18 mouse cellular contexts compared by ENCODE assay signal in the genomic region with DNA sequence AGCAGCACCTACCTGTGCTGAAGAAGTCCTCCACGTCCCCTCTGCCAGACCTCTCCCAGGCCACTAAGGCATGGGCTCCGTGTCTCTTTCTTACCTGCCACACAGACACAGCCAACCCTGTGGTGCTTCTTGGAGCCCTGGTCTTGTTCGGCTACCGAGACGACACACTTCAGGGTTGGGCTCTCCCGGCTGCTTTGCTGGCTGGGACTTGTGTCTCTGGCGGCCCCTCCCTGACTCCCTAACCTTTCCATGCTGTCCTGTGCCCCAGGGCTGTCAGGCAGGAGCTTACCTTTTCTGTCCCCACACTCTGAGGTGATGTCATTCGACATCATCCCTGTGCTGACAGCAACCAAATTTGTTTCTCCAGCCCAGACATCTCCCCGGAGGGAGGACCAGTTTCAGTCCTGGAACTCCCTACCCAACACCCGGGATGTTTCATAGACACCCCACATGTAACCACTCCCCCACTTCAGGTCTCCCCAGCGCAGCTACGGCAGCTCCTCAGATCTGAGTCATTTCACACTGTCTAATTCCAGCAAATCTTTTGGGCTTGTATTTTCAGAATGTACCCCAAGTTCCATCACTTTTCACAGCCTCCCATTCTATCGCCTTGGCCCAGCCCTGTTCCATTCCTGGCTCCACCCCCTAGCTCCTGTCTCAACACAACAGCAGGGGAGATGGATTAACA. TPM values are rescaled to one million over a fixed set of nuclear protein-coding genes. Genes with fewer than 3 reads are reported as not detected.
A peak's percentile ranks its signal among the peaks of the same experiment; 100 is the strongest.
DNase-seq lines count a peak whose midpoint lies in the region; ATAC-seq lines count a peak whose summit lies in the region.
"Had no signal": no experiment of that assay in that cellular context is flagged by ENCODE, and none has a peak within 500 bp of the region (broad histone marks: within the 10 kb centered on the region; RNA-seq: fewer than 3 reads in every experiment).

No protein-coding gene starts in this region.

- ATAC-seq in embryonic facial prominence, embryonic 13.5 days (ENCODE audit: insufficient number of reproducible peaks, insufficient read depth, low FRiP score, low TSS enrichment, low read depth) = no peak
- no peak for ATAC-seq in hindbrain, embryonic 13.5 days (ENCODE audit: low FRiP score)
- ATAC-seq in stomach, embryonic 16.5 days (ENCODE audit: insufficient read depth, low FRiP score) = no peak
- ATAC-seq: CD4-positive, CD25-positive, alpha-beta regulatory T cell, adult 4 months; forebrain, embryonic 16.5 days; liver, embryonic 12.5 days; midbrain, embryonic 15.5 days had no signal

- no peaks in the 10 kb centered on the region for H3K9me3 ChIP-seq in embryonic facial prominence, embryonic 13.5 days
- no peaks in the 10 kb centered on the region for H3K9me3 ChIP-seq in embryonic facial prominence, embryonic 10.5 days
- no peaks in the 10 kb centered on the region for H3K9me3 ChIP-seq in hindbrain, embryonic 13.5 days
- H3K9me3 ChIP-seq in hindbrain, embryonic 10.5 days = no peaks in the 10 kb centered on the region
- H3K9me3 ChIP-seq in stomach, embryonic 16.5 days (replicated peaks; ENCODE audit: control insufficient read depth, low read length) = no peaks in the 10 kb centered on the region
- H3K9me3 ChIP-seq: G1E; liver, embryonic 12.5 days; midbrain, embryonic 15.5 days; stomach, embryonic 15.5 days had no signal

- peaks cover 29% of the 10 kb centered on the region for H3K36me3 ChIP-seq in embryonic facial prominence, embryonic 13.5 days
- peaks cover 87% of the 10 kb centered on the region for H3K36me3 ChIP-seq in embryonic facial prominence, embryonic 10.5 days (replicated peaks)
- peaks cover 34% of the 10 kb centered on the region for H3K36me3 ChIP-seq in hindbrain, embryonic 13.5 days
- peaks cover 83% of the 10 kb centered on the region for H3K36me3 ChIP-seq in hindbrain, embryonic 10.5 days
- H3K36me3 ChIP-seq in stomach, embryonic 16.5 days (ENCODE audit: control insufficient read depth, insufficient read depth, low read length) = no peaks in the 10 kb centered on the region

- H3K27me3 ChIP-seq in embryonic facial prominence, embryonic 13.5 days = no peaks in the 10 kb centered on the region
- no peaks in the 10 kb centered on the region for H3K27me3 ChIP-seq in embryonic facial prominence, embryonic 10.5 days (replicated peaks; ENCODE audit: low read depth, poor library complexity, severe bottlenecking)
- no peaks in the 10 kb centered on the region for H3K27me3 ChIP-seq in hindbrain, embryonic 13.5 days
- H3K27me3 ChIP-seq in hindbrain, embryonic 10.5 days (ENCODE audit: insufficient read depth, poor library complexity, severe bottlenecking) = no peaks in the 10 kb centered on the region
- no peaks in the 10 kb centered on the region for H3K27me3 ChIP-seq in stomach, embryonic 16.5 days (ENCODE audit: control insufficient read depth, insufficient read depth, low read length)
- H3K27me3 ChIP-seq: liver, embryonic 12.5 days; midbrain, embryonic 15.5 days; stomach, embryonic 15.5 days had no signal

- H3K9ac ChIP-seq in embryonic facial prominence, embryonic 13.5 days = peak overlapping the region; percentile 21; the same call in 1 of the 2 replicates
- H3K9ac ChIP-seq in hindbrain, embryonic 13.5 days = 0 out of 2 replicates have a peak overlapping the region, but pooled peaks have one; percentile 2
- no peak overlapping the region for H3K9ac ChIP-seq in stomach, embryonic 16.5 days (ENCODE audit: low read length)
- H3K9ac ChIP-seq: liver, embryonic 12.5 days; midbrain, embryonic 15.5 days; stomach, embryonic 15.5 days had no signal

- H3K4me1 ChIP-seq in embryonic facial prominence, embryonic 13.5 days = peaks cover 36% of the 10 kb centered on the region
- peaks cover 39% of the 10 kb centered on the region for H3K4me1 ChIP-seq in embryonic facial prominence, embryonic 10.5 days
- peaks cover 62% of the 10 kb centered on the region for H3K4me1 ChIP-seq in hindbrain, embryonic 13.5 days (replicated peaks)
- peaks cover 58% of the 10 kb centered on the region for H3K4me1 ChIP-seq in hindbrain, embryonic 10.5 days (replicated peaks)
- peaks cover 12% of the 10 kb centered on the region for H3K4me1 ChIP-seq in stomach, embryonic 16.5 days (ENCODE audit: control insufficient read depth, insufficient read depth, low read length)

- 77% methylated on average over 13 of the region's 13 CpGs for WGBS in embryonic facial prominence, embryonic 13.5 days
- 80% methylated on average over 13 of the region's 13 CpGs for WGBS in embryonic facial prominence, embryonic 10.5 days
- 82% methylated on average over 13 of the region's 13 CpGs for WGBS in hindbrain, embryonic 13.5 days
- WGBS in hindbrain, embryonic 10.5 days = 84% methylated on average over 13 of the region's 13 CpGs
- 74% methylated on average over 13 of the region's 13 CpGs for WGBS in stomach, embryonic 16.5 days

- no peak overlapping the region for H3K4me3 ChIP-seq in embryonic facial prominence, embryonic 13.5 days
- H3K4me3 ChIP-seq in embryonic facial prominence, embryonic 10.5 days = no peak overlapping the region
- no peak overlapping the region for H3K4me3 ChIP-seq in hindbrain, embryonic 13.5 days
- H3K4me3 ChIP-seq in hindbrain, embryonic 10.5 days = no peak overlapping the region
- H3K4me3 ChIP-seq in stomach, embryonic 16.5 days (replicated peaks; ENCODE audit: low read length) = no peak overlapping the region
- H3K4me3 ChIP-seq: liver, embryonic 12.5 days; midbrain, embryonic 15.5 days; stomach, embryonic 15.5 days had no signal

- no peak for DNase-seq in embryonic facial prominence, embryonic 10.5 days (ENCODE audit: low spot score)
- DNase-seq in hindbrain, embryonic 10.5 days (ENCODE audit: low spot score) = no peak
- DNase-seq in right cerebral cortex, adult 18-20 months = peak; percentile 85
- DNase-seq in right cerebral cortex, postnatal 10 days (ENCODE audit: low spot score in 2 of 2) = no peak
- no peak for DNase-seq in lung, postnatal 10 days
- DNase-seq: gastrocnemius, postnatal 14 days; kidney, adult 2 months; kidney, postnatal 14 days; lung, postnatal 36 days had no signal

- H3K27ac ChIP-seq in embryonic facial prominence, embryonic 13.5 days = no peak overlapping the region
- no peak overlapping the region for H3K27ac ChIP-seq in embryonic facial prominence, embryonic 10.5 days (replicated peaks)
- H3K27ac ChIP-seq in hindbrain, embryonic 13.5 days = no peak overlapping the region
- H3K27ac ChIP-seq in hindbrain, embryonic 10.5 days = no peak overlapping the region
- peak overlapping the region; percentile 24; the same call in 1 of the 2 replicates for H3K27ac ChIP-seq in stomach, embryonic 16.5 days (ENCODE audit: low read length)
- H3K27ac ChIP-seq: liver, embryonic 12.5 days; midbrain, embryonic 15.5 days; stomach, embryonic 15.5 days had no signal

- H3K4me2 ChIP-seq in embryonic facial prominence, embryonic 13.5 days = no peak overlapping the region
- no peak overlapping the region for H3K4me2 ChIP-seq in hindbrain, embryonic 13.5 days
- no peak overlapping the region for H3K4me2 ChIP-seq in stomach, embryonic 16.5 days (ENCODE audit: low read depth, low read length)
- H3K4me2 ChIP-seq: liver, embryonic 12.5 days; midbrain, embryonic 15.5 days; stomach, embryonic 15.5 days had no signal

RNA-seq across cellular contexts. Expression of a gene that starts 9.8 kb away (rescaled TPM):
- 48.8 and 57.0 TPM in 2 replicates for polyA plus RNA-seq in embryonic facial prominence, embryonic 13.5 days (2015; fragmentation: Nextera tagmentation; extraction: Ambion mirVana)
- 60.9 and 62.9 TPM in 2 replicates for polyA plus RNA-seq in embryonic facial prominence, embryonic 10.5 days (2016; fragmentation: Nextera tagmentation; extraction: Ambion mirVana)
- polyA plus RNA-seq in hindbrain, embryonic 13.5 days (2015; fragmentation: Nextera tagmentation; extraction: Ambion mirVana) = 79.5 and 81.8 TPM in 2 replicates
- polyA plus RNA-seq in hindbrain, embryonic 10.5 days (2016; fragmentation: Nextera tagmentation; extraction: Ambion mirVana) = 64.8 and 99.0 TPM in 2 replicates
- polyA plus RNA-seq in stomach, embryonic 16.5 days (2015; fragmentation: Nextera tagmentation; extraction: Ambion mirVana) = 14.4 and 20.0 TPM in 2 replicates

RNA-seq across cellular contexts. Expression of a gene that starts 15.8 kb away (rescaled TPM):
- 122 and 126 TPM in 2 replicates for polyA plus RNA-seq in embryonic facial prominence, embryonic 13.5 days (2015; fragmentation: Nextera tagmentation; extraction: Ambion mirVana)
- 91.8 and 92.3 TPM in 2 replicates for polyA plus RNA-seq in embryonic facial prominence, embryonic 10.5 days (2016; fragmentation: Nextera tagmentation; extraction: Ambion mirVana)
- 160 and 168 TPM in 2 replicates for polyA plus RNA-seq in hindbrain, embryonic 13.5 days (2015; fragmentation: Nextera tagmentation; extraction: Ambion mirVana)
- 95.4 and 101 TPM in 2 replicates for polyA plus RNA-seq in hindbrain, embryonic 10.5 days (2016; fragmentation: Nextera tagmentation; extraction: Ambion mirVana)
- polyA plus RNA-seq in stomach, embryonic 16.5 days (2015; fragmentation: Nextera tagmentation; extraction: Ambion mirVana) = 97.2 and 103 TPM in 2 replicates

RNA-seq across cellular contexts. Expression of a gene that starts 40.2 kb away (rescaled TPM):
- polyA plus RNA-seq in embryonic facial prominence, embryonic 13.5 days (2015; fragmentation: Nextera tagmentation; extraction: Ambion mirVana) = 33.9 and 43.4 TPM in 2 replicates
- 7.3 and 11.2 TPM in 2 replicates for polyA plus RNA-seq in embryonic facial prominence, embryonic 10.5 days (2016; fragmentation: Nextera tagmentation; extraction: Ambion mirVana)
- 7.6 and 10.1 TPM in 2 replicates for polyA plus RNA-seq in hindbrain, embryonic 13.5 days (2015; fragmentation: Nextera tagmentation; extraction: Ambion mirVana)
- 6.1 and 18.5 TPM in 2 replicates for polyA plus RNA-seq in hindbrain, embryonic 10.5 days (2016; fragmentation: Nextera tagmentation; extraction: Ambion mirVana)
- 7.6 and 11.1 TPM in 2 replicates for polyA plus RNA-seq in stomach, embryonic 16.5 days (2015; fragmentation: Nextera tagmentation; extraction: Ambion mirVana)
- polyA plus RNA-seq: CD4-positive, CD25-positive, alpha-beta regulatory T cell, adult 4 months; G1E had no signal

RNA-seq across cellular contexts. Expression of a gene that starts 43.8 kb away (rescaled TPM):
- 248 and 262 TPM in 2 replicates for polyA plus RNA-seq in embryonic facial prominence, embryonic 13.5 days (2015; fragmentation: Nextera tagmentation; extraction: Ambion mirVana)
- 262 and 263 TPM in 2 replicates for polyA plus RNA-seq in embryonic facial prominence, embryonic 10.5 days (2016; fragmentation: Nextera tagmentation; extraction: Ambion mirVana)
- 163 and 166 TPM in 2 replicates for polyA plus RNA-seq in hindbrain, embryonic 13.5 days (2015; fragmentation: Nextera tagmentation; extraction: Ambion mirVana)
- 230 and 252 TPM in 2 replicates for polyA plus RNA-seq in hindbrain, embryonic 10.5 days (2016; fragmentation: Nextera tagmentation; extraction: Ambion mirVana)
- polyA plus RNA-seq in stomach, embryonic 16.5 days (2015; fragmentation: Nextera tagmentation; extraction: Ambion mirVana) = 164 and 176 TPM in 2 replicates
